Mouse (Mus musculus) CH12.LX (cell line): ENCODE results near the gene Defb25. TPM values are rescaled to one million over a fixed set of nuclear protein-coding genes. Genes with fewer than 3 reads are reported as not detected.

Experiments
- DNase-seq: peaks from one replicate; pipeline ENCODE4 v3.0.0-alpha.2; 2013; ENCODE audit errors: extremely low read depth
- H3K27ac ChIP-seq: 2 replicates; pipeline ENCODE4 v1.5.1; 2012; ENCODE audit warnings: low read depth, mild to moderate bottlenecking, control low read depth, moderate library complexity; ENCODE audit not compliant: insufficient read depth
- H3K27me3 ChIP-seq: replicated peaks from 2 replicates; pipeline ENCODE3; 2012; ENCODE audit warnings: inconsistent platforms
- H3K36me3 ChIP-seq, 2 experiments: replicated peaks in 1 of 2; 2 replicates each; pipeline versions ENCODE3 to v1.6.1; 2012; ENCODE audit warnings: inconsistent platforms in 1 of 2, low read length in 1 of 2, mild to moderate bottlenecking in 1 of 2, mixed read lengths in 1 of 2, moderate library complexity in 1 of 2; ENCODE audit not compliant: control insufficient read depth in 1 of 2, insufficient read depth in 1 of 2
- H3K4me1 ChIP-seq, 2 experiments: 2 replicates each; pipeline ENCODE4 v1.6.1; 2012; ENCODE audit warnings: inconsistent platforms in 1 of 2, moderate library complexity in 1 of 2; ENCODE audit not compliant: insufficient read depth in 2 of 2, control insufficient read depth in 1 of 2
- H3K4me2 ChIP-seq: 2 replicates; pipeline ENCODE4 v1.6.1; 2012; ENCODE audit warnings: low read depth, mild to moderate bottlenecking, control low read depth; ENCODE audit not compliant: poor library complexity, insufficient read depth, severe bottlenecking
- H3K4me3 ChIP-seq, 3 experiments: fragments of 150-350 bp in 1 of 3; sonication (generic) in 1 of 3; replicated peaks in 1 of 3; 2 replicates each; pipeline versions ENCODE3 to v1.5.1; 2011 to 2012; ENCODE audit warnings: low read depth in 2 of 3, low read length in 2 of 3, mild to moderate bottlenecking in 2 of 3, moderate library complexity in 2 of 3, control low read depth in 1 of 3, improper control_type of control experiment in 1 of 3, inconsistent platforms in 1 of 3, mixed read lengths in 1 of 3; ENCODE audit not compliant: poor library complexity in 1 of 3
- H3K79me2 ChIP-seq: replicated peaks from 2 replicates; pipeline ENCODE4 v1.6.1; 2012; ENCODE audit warnings: mild to moderate bottlenecking, moderate library complexity; ENCODE audit not compliant: control insufficient read depth, poor library complexity, insufficient read depth, severe bottlenecking; ENCODE audit errors: extremely low read depth
- H3K9ac ChIP-seq: 2 replicates; pipeline ENCODE4 v1.6.1; 2012; ENCODE audit warnings: low read depth, mild to moderate bottlenecking, control low read depth, moderate library complexity; ENCODE audit not compliant: insufficient read depth
- H3K9me3 ChIP-seq: replicated peaks from 2 replicates; pipeline ENCODE3; 2012; ENCODE audit warnings: low read length, inconsistent platforms, mixed read lengths
- BHLHE40 ChIP-seq: IDR thresholded peaks from 2 replicates; pipeline ENCODE4 v1.6.1; 2011; ENCODE audit warnings: mild to moderate bottlenecking, low read depth, low read length, improper control_type of control experiment
- CHD1 ChIP-seq: IDR thresholded peaks from 2 replicates; pipeline ENCODE4 v1.6.1; 2012; ENCODE audit warnings: low read depth, low read length, improper control_type of control experiment, inconsistent platforms
- CHD2 ChIP-seq: IDR thresholded peaks from 2 replicates; pipeline ENCODE4 v1.6.1; 2011; ENCODE audit warnings: low read length, improper control_type of control experiment
- CTCF ChIP-seq, 2 experiments: IDR thresholded peaks in 1 of 2; conservative IDR thresholded peaks in 1 of 2; 2 replicates each; pipeline ENCODE4 v1.5.1; 2011 to 2012; ENCODE audit warnings: low read depth in 2 of 2, low read length in 2 of 2, improper control_type of control experiment in 1 of 2, inconsistent platforms in 1 of 2, mild to moderate bottlenecking in 1 of 2, moderate library complexity in 1 of 2
- E2F4 ChIP-seq: IDR thresholded peaks from 2 replicates; pipeline ENCODE4 v1.6.1; 2011; ENCODE audit warnings: low read depth, low read length, improper control_type of control experiment; ENCODE audit not compliant: insufficient replicate concordance
- ELF1 ChIP-seq: IDR thresholded peaks from 2 replicates; pipeline ENCODE4 v1.6.1; 2014; ENCODE audit warnings: low read depth, mild to moderate bottlenecking, inconsistent platforms, low read length, improper control_type of control experiment
- ETS1 ChIP-seq: conservative IDR thresholded peaks from 2 replicates; pipeline ENCODE4 v1.6.1; 2012; ENCODE audit warnings: low read depth, mild to moderate bottlenecking, inconsistent platforms, low read length, improper control_type of control experiment, moderate library complexity
- IRF4 ChIP-seq: IDR thresholded peaks from 2 replicates; pipeline ENCODE4 v1.6.1; 2014; ENCODE audit warnings: low read depth, mild to moderate bottlenecking, inconsistent platforms, low read length, improper control_type of control experiment
- JUN ChIP-seq: IDR thresholded peaks from 2 replicates; pipeline ENCODE4 v1.6.1; 2011; ENCODE audit warnings: low read depth, mild to moderate bottlenecking, low read length, improper control_type of control experiment, moderate library complexity; ENCODE audit not compliant: insufficient read depth
- JUND ChIP-seq: conservative IDR thresholded peaks from 2 replicates; pipeline ENCODE4 v1.6.1; 2011; ENCODE audit warnings: low read depth, low read length, improper control_type of control experiment
- KAT2A ChIP-seq: IDR thresholded peaks from 2 replicates; pipeline ENCODE4 v1.6.1; 2012; ENCODE audit warnings: low read length, improper control_type of control experiment, inconsistent platforms; ENCODE audit not compliant: insufficient replicate concordance
- MAFK ChIP-seq: IDR thresholded peaks from 2 replicates; pipeline ENCODE4 v1.6.1; 2011; ENCODE audit warnings: low read length, improper control_type of control experiment; ENCODE audit not compliant: insufficient replicate concordance
- MAX ChIP-seq: IDR thresholded peaks from 2 replicates; pipeline ENCODE4 v1.6.1; 2011; ENCODE audit warnings: low read length, improper control_type of control experiment
- MAZ ChIP-seq: IDR thresholded peaks from 2 replicates; pipeline ENCODE4 v1.6.1; 2012; ENCODE audit warnings: low read depth, mild to moderate bottlenecking, inconsistent platforms, low read length, improper control_type of control experiment, moderate library complexity
- MEF2A ChIP-seq: IDR thresholded peaks from 2 replicates; pipeline ENCODE4 v1.6.1; 2014; ENCODE audit warnings: low read depth, mild to moderate bottlenecking, inconsistent platforms, low read length, improper control_type of control experiment, borderline replicate concordance
- MYC ChIP-seq: IDR thresholded peaks from 2 replicates; pipeline ENCODE4 v1.6.1; 2011; ENCODE audit warnings: low read depth, mild to moderate bottlenecking, improper control_type of control experiment, low read length
- NRF1 ChIP-seq: IDR thresholded peaks from 2 replicates; pipeline ENCODE4 v1.6.1; 2014; ENCODE audit warnings: low read depth, mild to moderate bottlenecking, inconsistent platforms, low read length, improper control_type of control experiment, moderate library complexity
- PAX5 ChIP-seq: IDR thresholded peaks from 2 replicates; pipeline ENCODE4 v1.6.1; 2012; ENCODE audit warnings: low read length, inconsistent platforms, mixed read lengths
- POLR2A ChIP-seq: IDR thresholded peaks from 2 replicates; pipeline ENCODE4 v1.6.1; 2011; ENCODE audit warnings: low read depth, mild to moderate bottlenecking, improper control_type of control experiment, low read length
- POLR2AphosphoS2 ChIP-seq: IDR thresholded peaks from 2 replicates; pipeline ENCODE4 v1.6.1; 2011; ENCODE audit warnings: low read depth, low read length, improper control_type of control experiment
- RAD21 ChIP-seq: IDR thresholded peaks from 2 replicates; pipeline ENCODE4 v1.6.1; 2011; ENCODE audit warnings: low read depth, mild to moderate bottlenecking, low read length, improper control_type of control experiment, moderate library complexity
- SIN3A ChIP-seq: IDR thresholded peaks from 2 replicates; pipeline ENCODE4 v1.6.1; 2012; ENCODE audit warnings: low read length, improper control_type of control experiment, inconsistent platforms
- SMC3 ChIP-seq: IDR thresholded peaks from 2 replicates; pipeline ENCODE4 v1.6.1; 2011; ENCODE audit warnings: low read depth, low read length, improper control_type of control experiment
- TBP ChIP-seq: conservative IDR thresholded peaks from 2 replicates; pipeline ENCODE4 v1.6.1; 2011; ENCODE audit warnings: low read depth, low read length, improper control_type of control experiment
- TCF12 ChIP-seq: IDR thresholded peaks from 2 replicates; pipeline ENCODE4 v1.6.1; 2014; ENCODE audit warnings: low read depth, mild to moderate bottlenecking, inconsistent platforms, low read length, improper control_type of control experiment
- USF1 ChIP-seq: IDR thresholded peaks from 2 replicates; pipeline ENCODE4 v1.6.1; 2014; ENCODE audit warnings: low read depth, mild to moderate bottlenecking, inconsistent platforms, low read length, improper control_type of control experiment
- USF2 ChIP-seq: conservative IDR thresholded peaks from 2 replicates; pipeline ENCODE4 v1.6.1; 2011; ENCODE audit warnings: low read depth, low read length, improper control_type of control experiment
- ZC3H11A ChIP-seq: IDR thresholded peaks from 2 replicates; pipeline ENCODE4 v1.6.1; 2012; ENCODE audit warnings: low read depth, mild to moderate bottlenecking, inconsistent platforms, low read length, improper control_type of control experiment
- ZKSCAN1 ChIP-seq: IDR thresholded peaks from 2 replicates; pipeline ENCODE4 v1.6.1; 2012; ENCODE audit warnings: low read depth, inconsistent platforms, low read length, improper control_type of control experiment, borderline replicate concordance
- ZMIZ1 ChIP-seq: IDR thresholded peaks from 2 replicates; pipeline ENCODE4 v1.6.1; 2012; ENCODE audit warnings: low read depth, mild to moderate bottlenecking, inconsistent platforms, low read length, improper control_type of control experiment
- ZNF384 ChIP-seq: IDR thresholded peaks from 2 replicates; pipeline ENCODE4 v1.6.1; 2012; ENCODE audit warnings: low read depth, low read length, improper control_type of control experiment, inconsistent platforms
- dilution Hi-C: fragments of 300-500 bp; cut with MboI; formaldehyde crosslinking; loops from 2 replicates; pipeline ENCODE4 v1.14.3; 2020; ENCODE audit warnings: low sequenced_read_pairs; ENCODE audit not compliant: extremely low pct_unique_long_range_greater_than_20kb, extremely low pct_ligation_motif_present
- in situ Hi-C: fragments of 300-500 bp; cut with MboI; formaldehyde crosslinking; loops from 3 replicates; pipeline ENCODE4 v1.14.3; 2019; ENCODE audit warnings: low sequenced_read_pairs, low pct_ligation_motif_present, low pct_unique_long_range_greater_than_20kb, mixed read lengths
- polyA plus RNA-seq: library from polyadenylated mRNA; unstranded; fragments of >175 nt; gene quantifications from 2 replicates; pipeline ENCODE4 v1.2.1, GENCODE M21; 2012; ENCODE audit warnings: low read depth; ENCODE audit not compliant: insufficient read length
- total RNA-seq, 2 experiments: library from RNA; depleted of rRNA; stranded (reverse); fragments of 300-350 nt in 1 of 2; fragments of >200 nt in 1 of 2; gene quantifications; 2 replicates each; pipeline ENCODE4 v1.2.3; 2012 to 2014

Gene Defb25
- total and polyA plus RNA-seq, 3 experiments: 1.8 TPM; not detected in 2

GRCm38 (mm10) chr2:152637006-152637322, 14.1 kb upstream of the Defb25 start:
- H3K27ac ChIP-seq: peak overlapping the region; percentile 21
- no peaks in the 10 kb centered on the region for H3K9me3 ChIP-seq
- H3K36me3 ChIP-seq: peaks cover 0 to 3% of the 10 kb centered on the region in 2 experiments
- peak overlapping the region; percentile 2 to 33 (median 15) for H3K4me3 ChIP-seq
- no peak for DNase-seq
- no peaks in the 10 kb centered on the region for H3K79me2 ChIP-seq
- peaks cover 30 to 80% of the 10 kb centered on the region in 2 experiments for H3K4me1 ChIP-seq
- dilution Hi-C loops (no loop called here), in situ Hi-C loops (no loop called here)
- H3K4me2 ChIP-seq: peak overlapping the region; percentile 33
- no peak overlapping the region for H3K9ac ChIP-seq
- TF ChIP-seq USF2 (no peak), ZKSCAN1 (peak; percentile 67), POLR2A (0 out of 2 replicates have a peak, but pooled peaks have one; percentile 20)
- no peaks in the 10 kb centered on the region for H3K27me3 ChIP-seq

- H3K36me3 ChIP-seq: peaks cover 0 to 3% of the 10 kb centered on the region in 2 experiments
- dilution Hi-C loops: no loop called here
- H3K27ac ChIP-seq: peak overlapping the region; percentile 21
- in situ Hi-C loops: no loop called here
- H3K4me1 ChIP-seq: peaks cover 30 to 81% of the 10 kb centered on the region in 2 experiments
- DNase-seq: peak; percentile 57
- no peaks in the 10 kb centered on the region for H3K79me2 ChIP-seq
- H3K4me3 ChIP-seq: peak overlapping the region in 2 of 3 experiments; percentile 15 to 33
- H3K4me2 ChIP-seq: peak overlapping the region; percentile 33
- no peaks in the 10 kb centered on the region for H3K9me3 ChIP-seq
- H3K27me3 ChIP-seq: no peaks in the 10 kb centered on the region
- 0 out of 2 replicates have a peak overlapping the region, but pooled peaks have one; percentile 8 for H3K9ac ChIP-seq
- TF ChIP-seq TCF12 (peak; percentile 85), TBP (no peak), KAT2A (no peak), SMC3 (no peak), MYC (0 out of 2 replicates have a peak, but pooled peaks have one; percentile 19), E2F4 (no peak), POLR2AphosphoS2 (no peak), JUN (peak; percentile 83), CHD2 (peak; percentile 89), CHD1 (no peak; the same call in 1 of the 2 replicates), RAD21 (no peak), ZNF384 (peak; percentile 21; the same call in 1 of the 2 replicates), BHLHE40 (peak; percentile 77; the same call in 1 of the 2 replicates), MAX (no peak), NRF1 (0 out of 2 replicates have a peak, but pooled peaks have one; percentile 37), MAFK (0 out of 2 replicates have a peak, but pooled peaks have one; percentile 30), MAZ (peak; percentile 83), SIN3A (peak; percentile 52), ELF1 (peak; percentile 80), POLR2A (no peak), ETS1 (peak; percentile 92), MEF2A (peak; percentile 79), USF2 (no peak), ZKSCAN1 (no peak), ZMIZ1 (no peak), ZC3H11A (no peak), CTCF (conservative IDR thresholded peaks at IDR 0.05 in 1 of 2, IDR thresholded peaks at IDR 0.05 in 1 of 2; ENCODE audit: low read depth in 2 of 2, low read length in 2 of 2) (no peak), IRF4 (peak; percentile 82), USF1 (no peak), PAX5 (no peak), JUND (peak; percentile 66)
These were observed 13.6 kb upstream of the Defb25 start for GRCm38 (mm10) chr2:152636246-152637005.
